Mouse (Mus musculus): Measurements from ENCODE around the gene Rara. TPM values are rescaled to one million over a fixed set of nuclear protein-coding genes. Genes with fewer than 3 reads are reported as not detected.
"Not testable (repeated sequence)": the region's sequence is repeated elsewhere in the genome, so short reads cannot be mapped to it uniquely, and the experiment has no call there.

The Rara gene
- polyA plus RNA-seq, 1 experiment from 2014 or later, result 8.2 TPM

DNA sequence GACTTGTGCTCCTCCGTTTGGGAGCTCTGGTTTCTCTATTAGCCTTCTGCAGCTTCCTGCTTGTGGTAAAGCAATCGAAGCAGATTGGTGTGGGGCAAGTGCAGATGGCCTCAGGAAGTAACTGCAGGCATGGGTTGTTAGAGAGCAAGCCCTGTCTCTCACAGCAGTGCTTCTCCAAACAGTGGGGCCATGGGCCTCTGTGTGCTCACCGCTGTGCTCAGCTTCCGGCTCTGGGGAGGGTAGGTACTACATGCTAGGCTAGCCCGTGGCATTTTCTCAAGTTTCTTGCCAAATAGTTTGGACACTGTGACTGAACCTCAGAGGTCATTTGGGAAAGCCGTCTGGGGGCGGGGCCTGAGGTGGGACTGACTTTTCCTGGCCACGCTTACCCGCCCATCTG is 9.4 kb upstream of the Rara start:
- Histone ChIP-seq H3K27me3 (replicated peaks; ENCODE audit: control insufficient read depth, insufficient read depth, low read length) (no peaks in the 10 kb centered on the region), H3K27ac (ENCODE audit: low read depth, low read length) (no peak overlapping the region), H3K9me3 (replicated peaks; ENCODE audit: control insufficient read depth, low read length) (no peaks in the 10 kb centered on the region), H3K9ac (ENCODE audit: low read length) (peak overlapping the region; percentile 17; the same call in 1 of the 2 replicates), H3K4me1 (ENCODE audit: control insufficient read depth, insufficient read depth, low read length) (no peaks in the 10 kb centered on the region), H3K36me3 (ENCODE audit: control insufficient read depth, insufficient read depth, low read length) (peaks cover 48% of the 10 kb centered on the region), H3K4me2 (ENCODE audit: low read length) (no peak overlapping the region), H3K4me3 (ENCODE audit: low read depth, low read length) (no peak overlapping the region)
- ATAC-seq (no peak), DNase-seq (ENCODE audit: low spot score) (no peak)
- 82% methylated on average over 9 of the region's 9 CpGs for WGBS

DNA sequence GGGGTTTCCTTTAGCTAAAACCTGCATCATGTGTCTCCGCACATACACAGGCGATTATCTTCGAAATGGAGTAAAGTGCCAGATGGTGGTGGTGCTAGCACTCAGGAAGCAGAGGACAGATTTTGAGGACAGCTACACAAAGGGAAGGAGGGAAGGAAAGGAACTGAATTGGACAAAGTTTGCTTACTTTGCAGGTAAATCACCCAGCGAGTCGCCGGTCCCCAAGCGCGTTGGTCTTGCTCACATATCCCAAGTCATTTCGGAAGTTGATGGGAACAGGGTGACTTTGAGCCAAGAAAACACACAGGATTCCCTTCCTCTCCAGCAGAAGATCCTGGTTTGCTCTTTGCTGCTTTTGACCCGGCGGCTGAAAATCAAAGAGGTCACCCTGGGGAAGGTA is 8.6 kb upstream of the Rara start:
- Histone ChIP-seq H3K36me3 (ENCODE audit: control insufficient read depth, insufficient read depth, low read length) (peaks cover 40% of the 10 kb centered on the region), H3K27ac (ENCODE audit: low read depth, low read length) (no peak overlapping the region), H3K9me3 (replicated peaks; ENCODE audit: control insufficient read depth, low read length) (no peaks in the 10 kb centered on the region), H3K4me2 (ENCODE audit: low read length) (no peak overlapping the region), H3K9ac (ENCODE audit: low read length) (no peak overlapping the region), H3K4me1 (ENCODE audit: control insufficient read depth, insufficient read depth, low read length) (no peaks in the 10 kb centered on the region), H3K4me3 (ENCODE audit: low read depth, low read length) (no peak overlapping the region), H3K27me3 (replicated peaks; ENCODE audit: control insufficient read depth, insufficient read depth, low read length) (no peaks in the 10 kb centered on the region)
- 88% methylated on average over 11 of the region's 11 CpGs for WGBS
- ATAC-seq (no peak), DNase-seq (ENCODE audit: low spot score) (no peak)

DNA sequence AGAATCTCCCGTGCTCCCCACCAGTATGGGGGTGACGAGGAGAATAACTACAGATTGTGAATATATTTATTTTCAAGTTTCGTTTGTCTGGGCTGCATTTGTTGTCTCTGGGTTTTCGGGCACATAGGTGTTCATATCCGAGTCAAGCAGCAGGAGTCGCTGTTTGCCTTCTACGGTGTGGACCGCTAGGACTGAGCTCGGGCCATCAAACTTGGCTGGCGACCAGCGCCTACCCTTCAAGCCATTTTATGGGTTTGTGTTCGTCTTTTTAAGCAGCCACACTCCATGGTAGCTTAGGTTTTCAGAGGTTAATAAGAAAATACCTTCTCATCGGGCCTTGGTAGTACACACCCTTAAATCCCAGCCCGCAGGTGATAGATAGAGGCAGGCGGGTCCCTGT is 5.8 kb upstream of the Rara start:
- DNase-seq (ENCODE audit: low spot score) (peak; percentile 75), ATAC-seq (0 out of 2 replicates have a peak, but pooled peaks have one; percentile 40)
- not testable (repeated sequence) for H3K27ac ChIP-seq (ENCODE audit: low read depth, low read length); H3K27me3 ChIP-seq (replicated peaks; ENCODE audit: control insufficient read depth, insufficient read depth, low read length); H3K9me3 ChIP-seq (replicated peaks; ENCODE audit: control insufficient read depth, low read length); H3K9ac ChIP-seq (ENCODE audit: low read length); H3K4me2 ChIP-seq (ENCODE audit: low read length); H3K4me3 ChIP-seq (ENCODE audit: low read depth, low read length)
- Histone ChIP-seq H3K4me1 (ENCODE audit: control insufficient read depth, insufficient read depth, low read length) (peaks cover 15% of the 10 kb centered on the region), H3K36me3 (ENCODE audit: control insufficient read depth, insufficient read depth, low read length) (peaks cover 22% of the 10 kb centered on the region; the same call in 1 of the 2 replicates)
- WGBS, result 56% methylated on average over 15 of the region's 15 CpGs

DNA sequence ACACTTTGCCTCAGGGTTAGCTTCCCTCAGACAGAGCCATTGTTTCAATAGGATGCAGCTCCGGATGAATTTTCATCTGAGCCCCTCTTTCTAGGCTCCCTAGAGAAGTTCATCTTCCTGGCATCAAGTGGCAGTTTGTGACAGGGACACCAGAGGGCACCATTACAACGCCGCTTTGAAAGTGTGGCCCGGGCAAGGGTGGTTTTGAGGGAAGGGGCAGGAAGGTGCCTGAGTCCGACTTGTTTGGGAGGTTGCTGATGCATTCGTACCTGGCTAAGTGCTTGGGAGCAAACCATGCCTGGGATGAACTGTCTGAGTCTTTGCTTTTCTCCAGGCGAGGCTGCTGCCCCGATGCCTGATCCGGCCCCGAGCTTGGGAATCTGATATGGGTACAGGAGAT is 5.3 kb upstream of the Rara start:
- not testable (repeated sequence) for H3K9me3 ChIP-seq (replicated peaks; ENCODE audit: control insufficient read depth, low read length); H3K27ac ChIP-seq (ENCODE audit: low read depth, low read length); H3K27me3 ChIP-seq (replicated peaks; ENCODE audit: control insufficient read depth, insufficient read depth, low read length); H3K9ac ChIP-seq (ENCODE audit: low read length); H3K4me3 ChIP-seq (ENCODE audit: low read depth, low read length); H3K4me2 ChIP-seq (ENCODE audit: low read length)
- Histone ChIP-seq H3K4me1 (ENCODE audit: control insufficient read depth, insufficient read depth, low read length) (peaks cover 16% of the 10 kb centered on the region), H3K36me3 (ENCODE audit: control insufficient read depth, insufficient read depth, low read length) (peaks cover 20% of the 10 kb centered on the region; the same call in 1 of the 2 replicates)
- DNase-seq (ENCODE audit: low spot score), result peak; percentile 74
- 56% methylated on average over 10 of the region's 10 CpGs for WGBS
- peak; percentile 40; the same call in 1 of the 2 replicates for ATAC-seq

DNA sequence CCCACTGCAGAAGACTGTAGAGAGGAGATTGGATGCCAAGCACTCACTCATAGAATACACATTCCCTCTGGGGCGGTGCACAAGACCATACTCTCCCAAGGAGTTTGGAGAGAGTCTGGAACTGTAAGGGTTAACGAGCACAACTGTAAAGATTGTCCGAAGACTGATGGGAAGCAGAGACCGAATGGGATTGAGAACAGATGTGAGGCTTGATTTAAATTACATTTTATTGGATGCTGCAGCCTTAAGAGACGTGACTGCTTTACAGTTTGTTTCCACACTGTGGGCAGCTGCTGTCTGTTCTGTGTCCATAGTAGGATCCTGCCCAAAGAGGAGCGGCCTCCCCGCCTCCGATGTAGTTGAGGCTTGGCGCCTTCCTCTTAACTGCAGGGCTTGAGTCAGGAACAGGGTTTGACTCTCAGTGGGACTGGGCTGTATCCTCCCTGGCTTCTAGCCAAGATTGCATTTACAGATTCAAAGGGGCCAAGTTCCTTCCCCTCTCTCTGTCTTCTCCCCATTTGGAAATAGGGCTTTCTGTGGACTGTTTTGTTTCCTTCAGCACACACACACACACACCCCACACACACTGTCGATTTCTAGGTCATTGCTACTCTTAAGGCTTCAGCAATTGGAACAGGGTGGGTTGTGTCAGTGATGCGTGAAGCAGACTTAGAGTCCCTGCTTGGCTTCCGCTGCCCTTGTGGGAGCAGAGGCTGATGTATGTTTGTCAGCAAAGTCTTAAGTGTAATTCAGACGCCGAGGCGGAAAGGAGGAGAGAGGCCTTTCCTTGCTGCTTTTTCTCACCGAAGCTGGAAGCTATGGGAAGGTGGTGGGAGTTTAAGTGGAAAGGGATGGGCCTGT is 4.5 kb upstream of the Rara start:
- not testable (repeated sequence) for DNase-seq (ENCODE audit: low spot score); H3K4me3 ChIP-seq (ENCODE audit: low read depth, low read length); ATAC-seq; H3K27ac ChIP-seq (ENCODE audit: low read depth, low read length); H3K27me3 ChIP-seq (replicated peaks; ENCODE audit: control insufficient read depth, insufficient read depth, low read length); H3K9ac ChIP-seq (ENCODE audit: low read length); H3K4me2 ChIP-seq (ENCODE audit: low read length); H3K9me3 ChIP-seq (replicated peaks; ENCODE audit: control insufficient read depth, low read length)
- Histone ChIP-seq H3K4me1 (ENCODE audit: control insufficient read depth, insufficient read depth, low read length) (peaks cover 23% of the 10 kb centered on the region), H3K36me3 (ENCODE audit: control insufficient read depth, insufficient read depth, low read length) (peaks cover 16% of the 10 kb centered on the region; the same call in 1 of the 2 replicates)
- WGBS, result 62% methylated on average over 16 of the region's 16 CpGs

DNA sequence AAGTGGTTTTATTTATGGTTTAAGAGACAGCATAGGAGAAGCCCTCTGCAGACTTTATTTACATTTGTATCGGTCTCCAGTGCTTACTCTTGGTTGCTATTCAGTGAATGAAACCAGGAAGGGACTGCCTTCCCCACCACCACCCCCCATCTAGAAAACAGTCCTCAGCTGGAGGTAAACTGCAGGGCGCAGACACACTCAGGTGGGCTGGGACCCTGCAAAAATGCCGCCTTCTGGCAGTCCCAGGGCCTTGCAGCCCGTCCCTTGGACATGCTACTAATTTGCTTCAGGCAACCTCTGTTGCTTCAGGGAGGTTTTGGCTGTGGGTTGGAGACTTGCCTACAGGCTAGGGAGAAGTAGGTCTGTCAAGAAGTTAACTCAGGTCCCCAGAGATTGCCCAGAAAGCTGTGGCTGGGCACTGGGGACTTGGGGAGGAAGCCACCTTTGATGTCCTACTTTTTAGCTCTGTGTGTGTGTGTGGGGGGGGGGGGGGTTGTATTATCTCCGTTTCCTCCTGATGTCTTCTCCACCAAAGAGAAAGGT is 2.9 kb upstream of the Rara start:
- Histone ChIP-seq H3K36me3 (ENCODE audit: control insufficient read depth, insufficient read depth, low read length) (peaks cover 6% of the 10 kb centered on the region; the same call in 1 of the 2 replicates), H3K27me3 (replicated peaks; ENCODE audit: control insufficient read depth, insufficient read depth, low read length) (no peaks in the 10 kb centered on the region), H3K9me3 (replicated peaks; ENCODE audit: control insufficient read depth, low read length) (no peaks in the 10 kb centered on the region), H3K4me1 (ENCODE audit: control insufficient read depth, insufficient read depth, low read length) (peaks cover 40% of the 10 kb centered on the region), H3K9ac (ENCODE audit: low read length) (no peak overlapping the region), H3K27ac (ENCODE audit: low read depth, low read length) (peak overlapping the region; percentile 30; the same call in 1 of the 2 replicates), H3K4me3 (ENCODE audit: low read depth, low read length) (no peak overlapping the region), H3K4me2 (ENCODE audit: low read length) (no peak overlapping the region)
- no peak for ATAC-seq
- DNase-seq (ENCODE audit: low spot score), result no peak
- 33% methylated on average over 5 of the region's 5 CpGs for WGBS

DNA sequence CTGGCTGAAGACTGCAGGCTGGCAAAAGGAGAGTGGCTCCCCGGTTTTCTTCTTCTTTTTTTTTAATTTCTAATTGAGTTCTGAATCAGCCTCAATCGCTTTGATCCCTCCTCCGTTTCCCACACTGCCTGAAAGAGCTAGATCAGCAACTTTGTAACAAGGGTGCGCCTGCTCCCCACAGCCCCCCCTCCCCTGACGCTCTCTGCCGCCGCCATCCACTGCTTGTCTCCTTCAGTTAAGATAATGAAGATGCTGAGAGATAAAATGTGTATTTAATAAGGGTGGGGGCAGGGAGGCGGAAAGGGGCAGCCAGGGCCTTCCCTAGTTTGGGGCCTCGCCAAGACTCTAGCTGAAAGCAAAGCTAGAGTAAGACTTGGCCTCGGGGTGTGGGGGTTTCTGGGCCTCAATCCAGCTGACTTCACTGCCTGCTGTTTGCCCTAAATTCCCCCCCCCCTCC is 2.3 kb upstream of the Rara start:
- Histone ChIP-seq H3K4me3 (ENCODE audit: low read depth, low read length) (no peak overlapping the region), H3K9ac (ENCODE audit: low read length) (no peak overlapping the region), H3K4me2 (ENCODE audit: low read length) (0 out of 2 replicates have a peak overlapping the region, but pooled peaks have one; percentile 12), H3K27me3 (replicated peaks; ENCODE audit: control insufficient read depth, insufficient read depth, low read length) (no peaks in the 10 kb centered on the region), H3K36me3 (ENCODE audit: control insufficient read depth, insufficient read depth, low read length) (peaks cover 6% of the 10 kb centered on the region; the same call in 1 of the 2 replicates), H3K9me3 (replicated peaks; ENCODE audit: control insufficient read depth, low read length) (no peaks in the 10 kb centered on the region), H3K4me1 (ENCODE audit: control insufficient read depth, insufficient read depth, low read length) (peaks cover 46% of the 10 kb centered on the region), H3K27ac (ENCODE audit: low read depth, low read length) (peak overlapping the region; percentile 30; the same call in 1 of the 2 replicates)
- WGBS, result 2% methylated on average over 10 of the region's 10 CpGs
- peak; percentile 80 for DNase-seq (ENCODE audit: low spot score)
- ATAC-seq, result peak; percentile 33; the same call in 1 of the 2 replicates

DNA sequence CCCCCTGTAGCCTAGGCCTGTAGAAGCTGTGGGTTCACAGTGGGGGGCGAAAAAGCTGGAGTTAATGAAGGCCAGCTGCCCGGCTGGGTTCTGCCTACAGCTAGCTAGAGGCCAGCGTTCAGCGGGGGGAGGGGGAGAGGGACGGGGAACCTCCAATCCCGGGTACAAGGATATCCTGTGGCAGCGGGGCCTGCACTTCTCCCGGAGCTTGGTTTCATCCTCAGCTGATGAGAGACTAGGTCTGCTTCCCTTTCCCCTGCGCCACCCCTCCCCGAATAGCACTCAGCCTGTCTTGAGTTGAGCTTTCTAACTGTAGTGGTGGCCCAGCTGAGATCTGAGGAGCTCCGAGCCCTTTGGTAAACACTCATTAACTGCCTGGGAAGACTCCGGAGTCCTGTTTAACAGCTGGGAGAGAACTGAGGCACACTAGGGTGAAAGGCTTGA is 1.7 kb upstream of the Rara start:
- 0 out of 2 replicates have a peak overlapping the region, but pooled peaks have one; percentile 12 for H3K4me2 ChIP-seq (ENCODE audit: low read length)
- H3K27me3 ChIP-seq (replicated peaks; ENCODE audit: control insufficient read depth, insufficient read depth, low read length), result no peaks in the 10 kb centered on the region
- H3K9ac ChIP-seq (ENCODE audit: low read length), result 0 out of 2 replicates have a peak overlapping the region, but pooled peaks have one; percentile 8
- ATAC-seq (peak; percentile 19), DNase-seq (ENCODE audit: low spot score) (peak; percentile 60)
- H3K4me3 ChIP-seq (ENCODE audit: low read depth, low read length), result no peak overlapping the region
- H3K4me1 ChIP-seq (ENCODE audit: control insufficient read depth, insufficient read depth, low read length), result peaks cover 51% of the 10 kb centered on the region
- 8% methylated on average over 12 of the region's 12 CpGs for WGBS
- peaks cover 3% of the 10 kb centered on the region; the same call in 1 of the 2 replicates for H3K36me3 ChIP-seq (ENCODE audit: control insufficient read depth, insufficient read depth, low read length)
- peak overlapping the region; percentile 71 for H3K27ac ChIP-seq (ENCODE audit: low read depth, low read length)
- no peaks in the 10 kb centered on the region for H3K9me3 ChIP-seq (replicated peaks; ENCODE audit: control insufficient read depth, low read length)

All from forebrain, embryonic 14.5 days (tissue).